Mouse (Mus musculus): Measurements from ENCODE around the gene Slc1a5.

Gene Slc1a5

GRCm38 (mm10) chr7:16781816-16782554 lies 845 bp downstream of the Slc1a5 start:
- DNase-seq (ENCODE audit: extremely low spot score, low read depth, low spot score) = no peak

- DNase-seq (ENCODE audit: extremely low spot score, low read depth, low spot score) = no peak
These were observed 1.5 kb downstream of the Slc1a5 start for GRCm38 (mm10) chr7:16782555-16783125.

DNA sequence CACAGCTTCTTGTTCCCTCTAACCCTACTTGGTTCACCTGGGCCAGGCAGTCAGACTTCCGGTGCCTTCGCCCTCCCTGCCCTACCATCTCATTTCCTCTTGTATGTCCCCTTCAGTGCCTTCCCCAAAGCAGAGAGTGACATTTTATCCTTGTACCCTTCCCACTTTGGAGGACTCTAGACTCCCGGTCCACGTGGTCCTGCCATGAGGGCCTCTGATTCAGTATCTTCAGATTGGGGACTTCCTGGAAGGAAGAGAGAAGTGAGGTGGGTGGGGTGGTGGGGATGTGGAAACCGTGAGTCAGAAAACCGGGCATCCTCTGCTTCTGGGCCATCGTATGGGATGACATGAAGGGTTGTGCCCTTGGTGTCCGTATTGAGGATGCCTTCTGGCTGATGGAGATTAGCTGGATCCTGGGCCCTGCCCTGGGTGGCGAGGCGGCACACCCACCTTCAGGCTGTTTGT lies 2.1 kb downstream of the Slc1a5 start:
- no peak for DNase-seq (ENCODE audit: extremely low spot score, low read depth, low spot score)

- DNase-seq (ENCODE audit: extremely low spot score, low read depth, low spot score) = no peak
These were observed 2.7 kb downstream of the Slc1a5 start for GRCm38 (mm10) chr7:16783758-16784415.

DNA sequence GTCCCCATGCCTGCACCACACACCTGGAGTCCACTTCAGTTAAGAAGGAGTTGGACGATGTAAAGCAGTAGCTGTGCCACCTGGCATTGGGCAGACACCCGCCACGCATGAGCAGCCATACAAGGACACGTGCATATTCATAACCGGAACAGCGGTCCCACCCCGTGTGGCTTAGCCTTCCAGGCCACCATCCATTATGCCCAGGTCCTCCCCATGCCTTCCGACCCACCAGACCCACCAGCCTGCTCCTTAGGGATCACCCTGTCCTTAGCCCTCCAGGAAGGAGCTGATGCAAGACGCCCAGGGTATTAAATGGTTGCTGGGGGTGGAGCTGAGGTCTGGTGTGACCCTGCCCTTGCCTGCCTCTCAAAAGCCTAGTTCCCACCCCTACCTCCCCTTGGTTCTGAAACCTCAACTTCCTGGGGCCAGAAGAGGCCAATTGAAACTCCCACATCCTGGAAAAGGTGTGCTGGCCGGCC lies 3.4 kb downstream of the Slc1a5 start:
- DNase-seq (ENCODE audit: extremely low spot score, low read depth, low spot score) = no peak

- no peak for DNase-seq (ENCODE audit: extremely low spot score, low read depth, low spot score)
These were observed 4.5 kb downstream of the Slc1a5 start for GRCm38 (mm10) chr7:16785541-16786083.

DNA sequence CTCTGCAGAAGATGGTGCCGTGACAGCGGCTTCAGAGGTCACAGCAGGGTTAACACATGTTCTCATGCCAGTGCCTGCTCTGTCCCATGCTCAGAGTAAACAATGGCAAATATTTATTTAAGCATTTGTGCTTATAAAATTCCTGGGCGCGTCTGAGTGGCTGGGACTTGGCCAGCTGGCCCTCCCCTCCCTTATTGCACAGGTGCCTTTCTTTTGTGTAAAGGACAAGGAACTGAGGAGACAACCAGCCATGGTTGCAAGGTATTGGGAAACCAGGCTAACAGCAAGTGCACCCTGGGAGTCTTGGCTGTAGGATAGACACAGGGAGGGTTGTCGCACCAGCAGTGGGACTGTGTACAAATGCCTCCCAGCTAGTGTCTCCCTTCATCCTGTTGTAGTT lies 11.2 kb downstream of the Slc1a5 start:
- no peak for DNase-seq (ENCODE audit: extremely low spot score, low read depth, low spot score)

DNA sequence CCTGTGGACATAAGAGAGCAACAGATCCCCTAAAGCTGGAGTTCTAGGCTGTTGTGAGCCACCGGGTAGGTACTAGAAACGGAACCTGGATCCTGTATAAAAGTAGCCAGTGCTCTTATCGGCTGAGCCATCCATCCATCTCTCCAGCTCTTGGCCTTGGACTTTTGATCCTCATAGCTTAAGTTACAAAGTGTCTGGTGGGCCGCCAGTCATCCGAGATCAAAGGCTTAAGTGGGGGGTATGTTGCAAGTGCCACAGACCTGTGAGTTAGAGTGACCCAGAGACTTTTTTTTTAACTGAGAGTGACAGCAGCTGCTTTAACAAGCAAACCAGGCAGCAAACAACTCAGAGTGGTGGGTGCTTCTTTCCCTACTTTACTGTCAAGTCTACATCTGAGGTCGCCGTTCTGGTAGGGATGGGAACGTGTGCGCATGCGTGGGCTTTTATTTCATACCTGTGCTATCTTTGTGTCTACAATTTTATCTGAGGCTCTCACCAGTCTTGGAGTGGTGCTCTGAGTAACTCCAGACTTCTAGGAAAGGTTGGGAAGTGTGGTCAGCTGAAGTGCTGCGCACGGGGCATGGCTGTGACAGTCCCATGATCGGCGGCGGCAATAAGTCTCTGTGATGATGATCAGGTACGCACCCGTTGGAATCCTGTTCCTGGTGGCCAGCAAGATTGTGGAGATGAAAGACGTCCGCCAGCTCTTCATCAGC lies 12.0 kb downstream of the Slc1a5 start:
- no peak for DNase-seq (ENCODE audit: extremely low spot score, low read depth, low spot score)

DNA sequence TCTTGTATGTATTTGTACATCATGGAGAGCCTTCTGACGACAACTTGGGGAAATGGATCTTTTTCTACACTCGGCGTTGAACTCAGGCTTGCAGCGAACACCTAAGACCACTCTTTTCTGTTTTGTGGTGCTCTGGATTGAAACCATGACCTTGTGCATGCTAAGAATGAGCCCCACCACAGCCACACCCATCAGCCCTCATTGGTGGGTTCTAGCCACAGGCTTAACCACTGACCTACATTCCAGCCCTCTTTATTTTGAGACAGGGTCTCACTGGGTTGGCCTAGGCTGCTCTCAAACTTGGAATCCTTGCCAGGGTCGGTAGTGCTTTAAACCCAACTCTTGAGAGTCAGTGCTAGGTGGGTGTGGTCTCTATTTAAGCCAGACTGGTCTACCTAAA lies 13.7 kb downstream of the Slc1a5 start:
- no peak for DNase-seq (ENCODE audit: extremely low spot score, low read depth, low spot score)

DNA sequence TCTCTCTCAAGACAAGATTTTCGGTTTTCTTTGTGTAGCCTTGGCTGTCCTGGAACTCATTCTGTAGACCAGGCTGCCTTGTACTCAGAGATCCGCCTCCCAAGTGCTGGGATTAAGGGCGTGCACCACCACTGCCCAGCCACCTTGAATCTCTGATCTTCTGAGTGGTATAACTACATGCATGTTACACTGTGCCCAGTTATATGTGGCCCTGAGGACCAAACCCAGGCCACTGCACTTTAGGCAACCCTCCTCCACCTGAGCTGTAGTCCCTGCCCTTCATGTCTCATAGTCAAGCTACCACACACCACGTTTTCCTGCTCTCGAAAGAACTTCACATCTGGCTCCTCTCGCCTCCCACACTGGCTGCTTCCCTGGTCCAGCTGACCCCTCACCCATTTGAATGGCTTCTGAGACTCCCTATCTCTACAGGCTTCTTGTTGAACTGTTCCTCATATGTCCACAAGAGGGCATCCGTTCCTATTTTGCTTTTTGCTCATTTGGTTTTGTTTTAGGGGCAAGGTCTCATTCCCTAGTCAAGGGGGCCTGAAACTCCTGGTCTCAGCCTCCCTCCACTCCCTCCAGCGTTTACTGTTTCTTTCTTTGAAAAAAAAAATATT lies 23.4 kb downstream of the Slc1a5 start:
- no peak for DNase-seq (ENCODE audit: extremely low spot score, low read depth, low spot score)

GRCm38 (mm10) chr7:16807936-16808335 lies 26.8 kb downstream of the Slc1a5 start:
- DNase-seq (ENCODE audit: extremely low spot score, low read depth, low spot score) = no peak

GRCm38 (mm10) chr7:16808647-16809046 lies 27.5 kb downstream of the Slc1a5 start:
- DNase-seq (ENCODE audit: extremely low spot score, low read depth, low spot score) = no peak

DNA sequence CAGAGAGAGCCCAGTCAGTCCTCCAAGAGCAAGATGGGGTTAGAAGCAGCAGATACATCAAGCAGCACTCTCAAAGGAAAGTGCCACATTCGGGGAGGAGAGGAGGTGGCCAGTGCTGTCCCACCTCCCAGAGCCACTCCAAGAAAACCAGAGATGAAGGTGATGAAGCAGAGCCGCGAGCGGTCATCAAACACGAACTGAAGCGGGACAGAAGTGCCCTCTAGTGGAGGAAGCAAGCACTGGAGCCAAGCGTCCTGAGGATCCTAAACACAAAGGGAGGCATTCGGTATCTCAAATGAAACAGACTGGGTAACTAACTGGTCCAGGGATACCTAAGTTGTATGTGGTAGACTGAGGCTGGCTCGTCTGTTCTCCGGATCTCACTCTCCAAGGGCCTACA lies 28.6 kb downstream of the Slc1a5 start:
- DNase-seq (ENCODE audit: extremely low spot score, low read depth, low spot score) = peak; percentile 39

- DNase-seq (ENCODE audit: extremely low spot score, low read depth, low spot score) = no peak
These were observed 29.3 kb downstream of the Slc1a5 start for GRCm38 (mm10) chr7:16810399-16810919.

DNA sequence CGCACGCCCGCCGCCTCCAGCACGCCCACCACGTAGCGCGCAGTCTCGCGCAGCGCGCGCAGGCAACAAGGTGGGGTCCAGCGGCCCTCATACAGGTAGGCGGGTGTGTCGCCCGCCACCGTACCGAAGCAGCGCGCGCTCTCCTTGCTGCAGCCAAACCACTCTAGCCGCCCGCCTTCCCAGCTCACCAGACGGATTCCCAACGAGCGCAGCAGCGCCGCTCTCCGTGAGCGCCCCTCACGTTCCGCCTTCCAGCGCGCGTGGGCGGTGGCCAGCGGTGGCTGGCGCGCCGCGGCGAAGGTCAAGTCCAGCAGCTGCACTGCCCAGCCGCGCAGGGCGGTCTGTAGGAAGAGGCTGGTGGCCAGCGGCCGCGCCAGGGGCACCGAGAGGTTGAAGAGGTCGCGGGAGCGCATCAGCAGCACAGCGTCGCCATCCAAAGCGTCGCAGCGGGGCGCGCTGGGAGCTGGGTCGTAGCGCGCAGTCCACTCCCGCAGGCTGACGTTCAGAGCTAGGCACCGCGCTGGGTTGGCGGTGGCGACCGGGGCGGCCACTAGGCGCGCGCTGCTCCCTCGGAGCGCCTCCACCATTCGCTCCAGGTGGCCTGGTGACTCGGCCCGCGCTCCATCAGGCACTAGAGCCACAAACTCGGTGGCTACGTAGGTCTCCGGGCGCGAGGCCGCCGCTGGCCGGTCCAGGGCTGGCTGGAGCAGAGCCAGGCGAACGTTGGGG lies 29.9 kb downstream of the Slc1a5 start:
- DNase-seq (ENCODE audit: extremely low spot score, low read depth, low spot score) = no peak

- DNase-seq (ENCODE audit: extremely low spot score, low read depth, low spot score) = no peak
These were observed 30.5 kb downstream of the Slc1a5 start for GRCm38 (mm10) chr7:16811649-16812070.

DNA sequence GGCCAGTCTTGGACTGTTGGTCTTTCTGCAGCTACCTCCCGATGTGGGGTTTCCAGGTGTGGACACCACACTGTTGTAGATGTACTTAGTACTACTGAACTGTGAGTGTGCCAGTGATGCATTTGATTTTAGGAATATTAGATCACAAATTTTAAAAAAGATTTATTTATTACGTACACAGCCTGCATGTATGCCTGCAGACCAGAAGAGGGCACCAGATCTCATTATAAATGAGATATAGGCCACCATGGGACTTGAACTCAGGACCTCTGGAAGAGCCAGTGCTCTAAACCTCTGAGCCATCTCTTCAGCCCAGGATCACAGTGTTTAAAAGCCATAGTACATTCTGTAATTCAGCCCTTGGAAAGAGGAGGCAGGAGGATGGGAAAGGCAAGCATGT lies 31.4 kb downstream of the Slc1a5 start:
- no peak for DNase-seq (ENCODE audit: extremely low spot score, low read depth, low spot score)

DNA sequence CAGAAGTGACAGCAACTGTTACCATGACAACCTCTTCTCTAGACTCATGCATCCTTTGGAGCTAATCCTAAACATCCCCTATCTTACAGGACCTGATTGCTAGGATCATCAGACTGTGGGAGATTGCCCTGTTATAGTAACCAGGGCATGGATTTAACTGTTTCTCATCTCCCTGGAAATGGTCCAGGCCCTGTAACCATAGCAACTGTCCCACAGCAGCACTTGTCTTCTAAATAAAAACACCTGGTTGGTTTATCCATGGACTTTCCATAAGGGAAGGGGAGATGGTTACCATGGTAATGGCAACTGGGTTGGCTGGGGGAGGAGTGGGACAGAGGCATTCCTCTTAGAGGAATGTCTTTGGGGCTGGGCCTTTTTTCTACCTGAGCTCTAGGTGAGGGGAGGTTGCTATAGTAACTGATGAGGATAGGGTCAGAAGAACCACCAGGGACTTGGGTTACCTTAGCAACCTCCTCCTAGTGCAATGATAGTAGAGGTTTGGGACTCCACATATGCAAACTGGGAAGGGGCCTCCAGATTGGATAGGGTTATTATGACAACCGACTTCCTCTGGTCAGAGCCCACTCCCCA lies 34.3 kb downstream of the Slc1a5 start, which contains the start of gene Strn4:
Gene Strn4 (plus strand): TSS at position 539 of the 591 bp plus-strand sequence.
- peak; percentile 88 for DNase-seq (ENCODE audit: extremely low spot score, low read depth, low spot score)

GRCm38 (mm10) chr7:16816078-16816474 lies 34.9 kb downstream of the Slc1a5 start:
- no peak for DNase-seq (ENCODE audit: extremely low spot score, low read depth, low spot score)

All from hindlimb bud, embryonic 11.5 days (tissue).